Mouse (Mus musculus) liver, embryonic 13.5 days (tissue): ENCODE results near the gene Grin2b. TPM values are rescaled to one million over a fixed set of nuclear protein-coding genes. Genes with fewer than 3 reads are reported as not detected.

Experiments used
- ATAC-seq: fragments of 200-750 bp; cut with Nextera tagmentation; 2 replicates; pipeline ENCODE4 v1.8.0; 2017; ENCODE audit warnings: low read depth, mild to moderate bottlenecking, moderate number of reproducible peaks, moderate library complexity
- DNase-seq: peaks from one replicate; pipeline ENCODE4 v3.0.0; 2022
- H3K27ac ChIP-seq: fragments of 300-500 bp; sonication (generic); 2 replicates; pipeline ENCODE4 v1.5.1; 2015; ENCODE audit warnings: moderate library complexity, mild to moderate bottlenecking, inconsistent platforms
- H3K27me3 ChIP-seq: fragments of 300-500 bp; sonication (generic); 2 replicates; pipeline ENCODE4 v1.6.1; 2015; ENCODE audit warnings: mild to moderate bottlenecking, inconsistent platforms
- H3K36me3 ChIP-seq: fragments of 300-500 bp; sonication (generic); 2 replicates; pipeline ENCODE4 v1.6.1; 2015; ENCODE audit warnings: mild to moderate bottlenecking, inconsistent platforms
- H3K4me1 ChIP-seq: fragments of 300-500 bp; sonication (generic); replicated peaks from 2 replicates; pipeline ENCODE4 v1.6.1; 2015; ENCODE audit warnings: inconsistent platforms
- H3K4me2 ChIP-seq: fragments of 300-500 bp; sonication (generic); 2 replicates; pipeline ENCODE4 v1.6.1; 2015; ENCODE audit warnings: inconsistent platforms, mild to moderate bottlenecking, moderate library complexity
- H3K4me3 ChIP-seq: fragments of 300-500 bp; sonication (generic); replicated peaks from 2 replicates; pipeline ENCODE4 v1.5.1; 2015; ENCODE audit warnings: mild to moderate bottlenecking, inconsistent platforms
- H3K9ac ChIP-seq: fragments of 300-500 bp; sonication (generic); 2 replicates; pipeline ENCODE4 v1.6.1; 2015; ENCODE audit warnings: mild to moderate bottlenecking, inconsistent platforms
- H3K9me3 ChIP-seq: fragments of 300-500 bp; sonication (generic); replicated peaks from 2 replicates; pipeline ENCODE4 v1.6.1; 2016; ENCODE audit warnings: inconsistent platforms
- WGBS: fragments of 180-500 bp; shearing (Covaris S2); methylation state at CpG from one replicate; pipeline ENCODE4 v1.1.7; 2015; ENCODE audit not compliant: insufficient replicate concordance; 5-methylcytosine and 5-hydroxymethylcytosine counted together
- polyA plus RNA-seq: library from polyadenylated mRNA; unstranded; fragments of >200 nt; fragmentation: Nextera tagmentation; extraction: Ambion mirVana; gene quantifications from 2 replicates; pipeline ENCODE4 v1.2.1, GENCODE M21; 2015

Grin2b gene
- polyA plus RNA-seq, 1 experiment from 2014 or later = 0.21 TPM

- no peak overlapping the region for H3K4me2 ChIP-seq
- no peak overlapping the region for H3K27ac ChIP-seq
- no peaks in the 10 kb centered on the region for H3K36me3 ChIP-seq
- H3K27me3 ChIP-seq = no peaks in the 10 kb centered on the region
- 37% methylated on average over 2 of the region's 2 CpGs for WGBS
- H3K9me3 ChIP-seq = no peaks in the 10 kb centered on the region
- no peak overlapping the region for H3K9ac ChIP-seq
- DNase-seq (no peak), ATAC-seq (no peak)
- no peaks in the 10 kb centered on the region for H3K4me1 ChIP-seq
- no peak overlapping the region for H3K4me3 ChIP-seq
Measured at GRCm38 (mm10) chr6:136105221-136105620, 68.1 kb downstream of the Grin2b start.

GRCm38 (mm10) chr6:136100241-136100640, 73.1 kb downstream of the Grin2b start:
- no peak overlapping the region for H3K27ac ChIP-seq
- no peaks in the 10 kb centered on the region for H3K27me3 ChIP-seq
- DNase-seq (no peak), ATAC-seq (no peak)
- no peak overlapping the region for H3K4me3 ChIP-seq
- no peaks in the 10 kb centered on the region for H3K4me1 ChIP-seq
- no peaks in the 10 kb centered on the region for H3K9me3 ChIP-seq
- H3K9ac ChIP-seq = no peak overlapping the region
- WGBS = 73% methylated on average over 5 of the region's 5 CpGs
- H3K4me2 ChIP-seq = no peak overlapping the region
- H3K36me3 ChIP-seq = no peaks in the 10 kb centered on the region

DNA sequence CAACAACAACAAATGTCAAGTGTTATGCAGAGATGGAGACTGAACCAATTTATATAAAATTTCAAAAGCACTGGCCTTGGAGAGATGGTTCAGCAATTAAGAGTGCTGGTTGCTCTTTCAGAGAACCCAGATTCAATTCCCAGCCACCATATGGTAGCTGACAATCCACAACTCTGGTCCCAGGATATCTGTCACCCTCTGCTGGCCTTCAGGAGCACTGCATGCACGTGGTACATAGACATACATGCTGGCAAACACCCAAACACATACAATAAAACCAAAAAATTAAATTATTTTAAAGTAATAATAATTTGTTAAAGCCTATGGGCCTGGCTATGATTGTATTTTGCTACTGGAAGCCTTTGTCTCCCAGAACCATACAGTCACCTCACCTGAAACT, 77.0 kb downstream of the Grin2b start:
- no peaks in the 10 kb centered on the region for H3K27me3 ChIP-seq
- H3K4me3 ChIP-seq = no peak overlapping the region
- no peaks in the 10 kb centered on the region for H3K36me3 ChIP-seq
- ATAC-seq (no peak), DNase-seq (no peak)
- H3K9ac ChIP-seq = no peak overlapping the region
- 7% methylated on average over 1 of the region's 1 CpGs for WGBS
- H3K4me2 ChIP-seq = no peak overlapping the region
- H3K4me1 ChIP-seq = no peaks in the 10 kb centered on the region
- no peak overlapping the region for H3K27ac ChIP-seq
- H3K9me3 ChIP-seq = no peaks in the 10 kb centered on the region

GRCm38 (mm10) chr6:136079991-136080734, 93.1 kb downstream of the Grin2b start:
- H3K4me1 ChIP-seq = no peaks in the 10 kb centered on the region
- no peaks in the 10 kb centered on the region for H3K36me3 ChIP-seq
- no peak for DNase-seq
- H3K27ac ChIP-seq = no peak overlapping the region
- no peak overlapping the region for H3K9ac ChIP-seq
- H3K27me3 ChIP-seq = no peaks in the 10 kb centered on the region
- 72% methylated on average over 17 of the region's 17 CpGs for WGBS
- no peak for ATAC-seq
- no peak overlapping the region for H3K4me3 ChIP-seq
- 0 out of 2 replicates have a peak, but pooled peaks cover 5% of the 10 kb centered on the region for H3K9me3 ChIP-seq
- H3K4me2 ChIP-seq = no peak overlapping the region

GRCm38 (mm10) chr6:136072326-136073054, 100.8 kb downstream of the Grin2b start:
- Histone ChIP-seq H3K27me3 (no peaks in the 10 kb centered on the region), H3K9me3 (0 out of 2 replicates have a peak, but pooled peaks cover 4% of the 10 kb centered on the region), H3K27ac (no peak overlapping the region), H3K4me1 (no peaks in the 10 kb centered on the region), H3K4me3 (no peak overlapping the region), H3K9ac (no peak overlapping the region), H3K36me3 (no peaks in the 10 kb centered on the region), H3K4me2 (no peak overlapping the region)
- 66% methylated on average over 13 of the region's 13 CpGs for WGBS
- DNase-seq (no peak), ATAC-seq (no peak)

GRCm38 (mm10) chr6:136070101-136070500, 103.2 kb downstream of the Grin2b start:
- Histone ChIP-seq H3K36me3 (no peaks in the 10 kb centered on the region), H3K9ac (no peak overlapping the region)

GRCm38 (mm10) chr6:136053346-136053745, 120.0 kb downstream of the Grin2b start:
- H3K27ac ChIP-seq = no peak overlapping the region
- H3K4me1 ChIP-seq = no peaks in the 10 kb centered on the region
- DNase-seq = no peak
- no peaks in the 10 kb centered on the region for H3K27me3 ChIP-seq
- H3K4me2 ChIP-seq = no peak overlapping the region
- H3K4me3 ChIP-seq = no peak overlapping the region
- H3K36me3 ChIP-seq = no peaks in the 10 kb centered on the region
- 0 out of 2 replicates have a peak, but pooled peaks cover 6% of the 10 kb centered on the region for H3K9me3 ChIP-seq
- WGBS = 20% methylated on average over 1 of the region's 1 CpGs
- H3K9ac ChIP-seq = no peak overlapping the region
- ATAC-seq = no peak

More at GRCm38 (mm10) chr6:136070101-136070500, 103.2 kb downstream of the Grin2b start:
- no peaks in the 10 kb centered on the region for H3K4me1 ChIP-seq
- DNase-seq = no peak
- ATAC-seq = no peak
- 0 out of 2 replicates have a peak, but pooled peaks cover 4% of the 10 kb centered on the region for H3K9me3 ChIP-seq
- H3K27me3 ChIP-seq = no peaks in the 10 kb centered on the region
- no peak overlapping the region for H3K4me2 ChIP-seq
- no peak overlapping the region for H3K27ac ChIP-seq
- H3K4me3 ChIP-seq = no peak overlapping the region
- WGBS = 53% methylated on average over 7 of the region's 7 CpGs

DNA sequence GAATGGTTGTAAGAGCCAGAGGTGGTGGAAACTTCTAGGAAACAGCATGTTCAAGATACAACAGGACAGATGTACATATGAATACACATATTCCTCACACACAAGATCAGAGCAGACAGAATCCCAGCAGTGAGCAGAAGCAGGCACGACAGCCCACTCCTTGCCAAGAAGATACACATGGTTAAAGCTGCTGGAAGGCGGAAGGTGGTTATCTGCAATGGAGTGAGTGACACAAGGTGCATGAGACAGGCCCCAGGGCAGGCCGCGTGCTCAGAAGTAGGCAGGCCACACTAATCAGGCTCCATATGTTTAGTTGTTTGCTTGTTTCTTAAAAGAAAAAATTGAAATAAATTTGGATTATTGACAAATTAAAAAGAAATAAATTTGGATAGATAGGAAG, 123.0 kb downstream of the Grin2b start:
- H3K4me3 ChIP-seq = no peak overlapping the region
- WGBS = 61% methylated on average over 4 of the region's 4 CpGs
- H3K27ac ChIP-seq = no peak overlapping the region
- no peaks in the 10 kb centered on the region for H3K36me3 ChIP-seq
- no peaks in the 10 kb centered on the region for H3K4me1 ChIP-seq
- H3K9me3 ChIP-seq = 0 out of 2 replicates have a peak, but pooled peaks cover 7% of the 10 kb centered on the region
- DNase-seq = no peak
- ATAC-seq = no peak
- no peak overlapping the region for H3K4me2 ChIP-seq
- H3K9ac ChIP-seq = no peak overlapping the region
- H3K27me3 ChIP-seq = no peaks in the 10 kb centered on the region

DNA sequence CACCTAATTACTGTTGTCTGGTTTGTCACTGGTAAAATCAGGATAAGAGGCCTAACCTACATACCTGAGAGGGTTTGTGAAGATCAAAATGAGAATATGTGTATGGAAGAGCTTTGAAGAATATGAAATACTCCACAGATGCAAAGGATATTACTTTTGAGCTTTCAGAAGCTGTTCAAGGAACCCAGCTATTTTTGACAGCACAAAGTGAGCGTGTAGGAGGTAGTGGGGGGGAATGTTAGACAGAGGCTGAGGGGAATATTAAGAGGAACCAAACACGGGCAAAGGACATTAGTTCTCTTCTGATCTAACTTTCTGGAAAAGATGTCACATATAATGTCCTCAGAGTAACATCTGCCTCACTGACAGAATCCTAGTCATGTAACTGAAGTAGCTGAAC, 125.2 kb downstream of the Grin2b start:
- peaks cover 10% of the 10 kb centered on the region; the same call in 1 of the 2 replicates for H3K9me3 ChIP-seq
- WGBS = 54% methylated on average over 2 of the region's 2 CpGs
- no peak for ATAC-seq

GRCm38 (mm10) chr6:136046091-136046490, 127.2 kb downstream of the Grin2b start:
- H3K4me2 ChIP-seq = no peak overlapping the region
- no peak overlapping the region for H3K9ac ChIP-seq
- 66% methylated on average over 7 of the region's 7 CpGs for WGBS
- no peak overlapping the region for H3K27ac ChIP-seq
- H3K9me3 ChIP-seq = peaks cover 20% of the 10 kb centered on the region; the same call in 1 of the 2 replicates
- DNase-seq (no peak), ATAC-seq (no peak)
- no peak overlapping the region for H3K4me3 ChIP-seq
- no peaks in the 10 kb centered on the region for H3K4me1 ChIP-seq
- H3K36me3 ChIP-seq = no peaks in the 10 kb centered on the region
- no peaks in the 10 kb centered on the region for H3K27me3 ChIP-seq

More for the DNA sequence above, 125.2 kb downstream of the Grin2b start:
- H3K9ac ChIP-seq = no peak overlapping the region
- no peaks in the 10 kb centered on the region for H3K27me3 ChIP-seq
- no peak overlapping the region for H3K4me2 ChIP-seq
- DNase-seq = no peak
- no peaks in the 10 kb centered on the region for H3K4me1 ChIP-seq
- H3K27ac ChIP-seq = no peak overlapping the region
- no peaks in the 10 kb centered on the region for H3K36me3 ChIP-seq
- no peak overlapping the region for H3K4me3 ChIP-seq

DNA sequence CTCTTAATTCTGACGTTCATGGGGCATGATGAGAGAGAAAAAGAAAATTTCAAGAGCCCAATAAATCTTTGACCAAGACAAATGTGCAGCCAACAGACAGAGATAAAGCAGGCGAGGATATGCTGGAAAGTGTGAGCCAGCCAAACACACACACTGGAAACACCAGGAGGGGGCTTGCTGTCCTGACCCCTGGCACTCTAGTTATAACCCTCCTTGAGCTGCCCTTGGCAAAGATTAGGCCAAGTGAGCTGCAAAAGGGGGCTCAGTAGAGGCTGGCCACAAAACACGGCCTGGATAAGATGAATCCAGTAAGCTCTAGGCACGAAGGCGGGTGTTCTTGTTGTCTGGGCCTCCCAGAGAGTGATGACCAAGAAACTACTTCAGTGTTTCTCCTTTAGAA, 128.8 kb downstream of the Grin2b start:
- no peaks in the 10 kb centered on the region for H3K4me1 ChIP-seq

More for the DNA sequence above, 128.8 kb downstream of the Grin2b start:
- peaks cover 20% of the 10 kb centered on the region; the same call in 1 of the 2 replicates for H3K9me3 ChIP-seq
- WGBS = 65% methylated on average over 5 of the region's 5 CpGs
- no peak overlapping the region for H3K4me2 ChIP-seq
- no peak overlapping the region for H3K4me3 ChIP-seq
- no peak overlapping the region for H3K27ac ChIP-seq
- H3K9ac ChIP-seq = no peak overlapping the region
- DNase-seq (no peak), ATAC-seq (no peak)
- no peaks in the 10 kb centered on the region for H3K27me3 ChIP-seq
- no peaks in the 10 kb centered on the region for H3K36me3 ChIP-seq
